Mouse (Mus musculus): ENCODE data around the gene Rap1gap. TPM values are rescaled to one million over a fixed set of nuclear protein-coding genes. Genes with fewer than 3 reads are reported as not detected.

Gene Rap1gap
- polyA plus RNA-seq, 1 experiment from 2014 or later: 48.8 TPM

- no peak overlapping the region for H3K27ac ChIP-seq (ENCODE audit: low read length)
- no peak for DNase-seq (ENCODE audit: low spot score)
- WGBS: 59% methylated on average over 10 of the region's 10 CpGs
- TF ChIP-seq EP300 (IDR thresholded peaks at IDR 0.05) (no peak), CTCF (IDR thresholded peaks at IDR 0.05) (no peak)
- no peak for ATAC-seq
- no peaks in the 10 kb centered on the region for H3K36me3 ChIP-seq (ENCODE audit: insufficient read depth, low read length)
- no peak overlapping the region for H3K9ac ChIP-seq (replicated peaks; ENCODE audit: low read depth)
- no peak overlapping the region for H3K4me3 ChIP-seq (ENCODE audit: low read depth, low read length)
- H3K4me1 ChIP-seq (ENCODE audit: insufficient read depth, low read depth, low read length): peaks cover 5% of the 10 kb centered on the region
- no peak overlapping the region for H3K4me2 ChIP-seq (replicated peaks; ENCODE audit: low read depth, low read length)
- H3K9me3 ChIP-seq (ENCODE audit: low read length): no peaks in the 10 kb centered on the region
- H3K27me3 ChIP-seq (replicated peaks; ENCODE audit: insufficient read depth, low read length): no peaks in the 10 kb centered on the region
Observed at GRCm38 (mm10) chr4:137692107-137692902, 27.8 kb downstream of the Rap1gap start.

- Histone ChIP-seq H3K4me2 (replicated peaks; ENCODE audit: low read depth, low read length) (no peak overlapping the region), H3K36me3 (ENCODE audit: insufficient read depth, low read length) (no peaks in the 10 kb centered on the region), H3K4me3 (ENCODE audit: low read depth, low read length) (no peak overlapping the region), H3K9ac (replicated peaks; ENCODE audit: low read depth) (no peak overlapping the region), H3K27ac (ENCODE audit: low read length) (peak overlapping the region; percentile 66; the same call in 1 of the 2 replicates), H3K4me1 (ENCODE audit: insufficient read depth, low read depth, low read length) (no peaks in the 10 kb centered on the region; the same call in 1 of the 2 replicates), H3K27me3 (replicated peaks; ENCODE audit: insufficient read depth, low read length) (no peaks in the 10 kb centered on the region), H3K9me3 (ENCODE audit: low read length) (no peaks in the 10 kb centered on the region)
- TF ChIP-seq CTCF (IDR thresholded peaks at IDR 0.05) (no peak), EP300 (IDR thresholded peaks at IDR 0.05) (peak; percentile 77; the same call in 1 of the 2 replicates)
- 42% methylated on average over 8 of the region's 8 CpGs for WGBS
- DNase-seq (ENCODE audit: low spot score) (peak; percentile 58), ATAC-seq (peak; percentile 59)
Observed at GRCm38 (mm10) chr4:137695300-137695699, 30.8 kb downstream of the Rap1gap start.

- H3K36me3 ChIP-seq (ENCODE audit: insufficient read depth, low read length): no peaks in the 10 kb centered on the region
- WGBS: 13% methylated on average over 4 of the region's 4 CpGs
- peak; percentile 31 for ATAC-seq
Observed at GRCm38 (mm10) chr4:137695900-137696299, 31.4 kb downstream of the Rap1gap start.

GRCm38 (mm10) chr4:137697156-137697885 is 32.8 kb downstream of the Rap1gap start:
- Histone ChIP-seq H3K27ac (ENCODE audit: low read length) (peak overlapping the region; percentile 78), H3K4me3 (ENCODE audit: low read depth, low read length) (no peak overlapping the region), H3K36me3 (ENCODE audit: insufficient read depth, low read length) (no peaks in the 10 kb centered on the region), H3K4me2 (replicated peaks; ENCODE audit: low read depth, low read length) (no peak overlapping the region), H3K27me3 (replicated peaks; ENCODE audit: insufficient read depth, low read length) (no peaks in the 10 kb centered on the region), H3K9ac (replicated peaks; ENCODE audit: low read depth) (no peak overlapping the region), H3K4me1 (ENCODE audit: insufficient read depth, low read depth, low read length) (no peaks in the 10 kb centered on the region; the same call in 1 of the 2 replicates), H3K9me3 (ENCODE audit: low read length) (no peaks in the 10 kb centered on the region)
- TF ChIP-seq EP300 (IDR thresholded peaks at IDR 0.05): peak; percentile 64
- no peak for TF ChIP-seq CTCF (IDR thresholded peaks at IDR 0.05)
- WGBS: 56% methylated on average over 13 of the region's 13 CpGs
- peak; percentile 55 for DNase-seq (ENCODE audit: low spot score)
- ATAC-seq: peak; percentile 64

More at GRCm38 (mm10) chr4:137695900-137696299, 31.4 kb downstream of the Rap1gap start:
- Histone ChIP-seq H3K4me2 (replicated peaks; ENCODE audit: low read depth, low read length) (no peak overlapping the region), H3K27me3 (replicated peaks; ENCODE audit: insufficient read depth, low read length) (no peaks in the 10 kb centered on the region), H3K27ac (ENCODE audit: low read length) (peak overlapping the region; percentile 66; the same call in 1 of the 2 replicates), H3K9ac (replicated peaks; ENCODE audit: low read depth) (no peak overlapping the region), H3K4me3 (ENCODE audit: low read depth, low read length) (no peak overlapping the region), H3K9me3 (ENCODE audit: low read length) (no peaks in the 10 kb centered on the region), H3K4me1 (ENCODE audit: insufficient read depth, low read depth, low read length) (no peaks in the 10 kb centered on the region; the same call in 1 of the 2 replicates)
- peak; percentile 57 for DNase-seq (ENCODE audit: low spot score)
- no peak for TF ChIP-seq CTCF (IDR thresholded peaks at IDR 0.05)
- no peak for TF ChIP-seq EP300 (IDR thresholded peaks at IDR 0.05)

GRCm38 (mm10) chr4:137698076-137698985 is 33.8 kb downstream of the Rap1gap start:
- no peaks in the 10 kb centered on the region for H3K27me3 ChIP-seq (replicated peaks; ENCODE audit: insufficient read depth, low read length)
- no peaks in the 10 kb centered on the region for H3K36me3 ChIP-seq (ENCODE audit: insufficient read depth, low read length)
- no peak overlapping the region for H3K4me3 ChIP-seq (ENCODE audit: low read depth, low read length)
- peak; percentile 83 for ATAC-seq
- H3K27ac ChIP-seq (ENCODE audit: low read length): peak overlapping the region; percentile 78
- 40% methylated on average over 7 of the region's 7 CpGs for WGBS
- H3K4me2 ChIP-seq (replicated peaks; ENCODE audit: low read depth, low read length): no peak overlapping the region
- no peaks in the 10 kb centered on the region; the same call in 1 of the 2 replicates for H3K4me1 ChIP-seq (ENCODE audit: insufficient read depth, low read depth, low read length)
- H3K9ac ChIP-seq (replicated peaks; ENCODE audit: low read depth): no peak overlapping the region
- no peaks in the 10 kb centered on the region for H3K9me3 ChIP-seq (ENCODE audit: low read length)
- DNase-seq (ENCODE audit: low spot score): peak; percentile 79
- TF ChIP-seq EP300 (IDR thresholded peaks at IDR 0.05): no peak
- TF ChIP-seq CTCF (IDR thresholded peaks at IDR 0.05): no peak
